Mouse (Mus musculus): ENCODE results near the gene Cox8b. TPM values are rescaled to one million over a fixed set of nuclear protein-coding genes. Genes with fewer than 3 reads are reported as not detected.

The Cox8b gene
- polyA plus RNA-seq, 1 experiment from 2014 or later: 4.8 TPM

Other genes with a start within 250 kb of the Cox8b start
- gene Olfr539, start 240.5 kb downstream of the Cox8b start, polyA plus RNA-seq (2015; fragmentation: Nextera tagmentation; extraction: Ambion mirVana): 0.01 TPM in 2 replicates
- gene Olfr45, start 218.5 kb downstream of the Cox8b start, polyA plus RNA-seq (2015; fragmentation: Nextera tagmentation; extraction: Ambion mirVana): not detected in 2 replicates
- not detected in 2 replicates for gene Olfr541, start 203.2 kb downstream of the Cox8b start, polyA plus RNA-seq (2015; fragmentation: Nextera tagmentation; extraction: Ambion mirVana)
- gene Cyp2e1, start 136.7 kb downstream of the Cox8b start, polyA plus RNA-seq (2015; fragmentation: Nextera tagmentation; extraction: Ambion mirVana): not detected in 2 replicates
- 0.47 and 0.73 TPM in 2 replicates for gene Syce1, start 112.6 kb downstream of the Cox8b start, polyA plus RNA-seq (2015; fragmentation: Nextera tagmentation; extraction: Ambion mirVana)
- gene Zfp941, start 78.3 kb downstream of the Cox8b start, polyA plus RNA-seq (2015; fragmentation: Nextera tagmentation; extraction: Ambion mirVana): 29.4 and 33.1 TPM in 2 replicates
- gene Urah, start 65.4 kb downstream of the Cox8b start, polyA plus RNA-seq (2015; fragmentation: Nextera tagmentation; extraction: Ambion mirVana): 0.23 and 0.46 TPM in 2 replicates
- not detected in 2 replicates for gene Scgb1c1, start 54.9 kb downstream of the Cox8b start, polyA plus RNA-seq (2015; fragmentation: Nextera tagmentation; extraction: Ambion mirVana)
- gene Odf3, start 52.6 kb downstream of the Cox8b start, polyA plus RNA-seq (2015; fragmentation: Nextera tagmentation; extraction: Ambion mirVana): not detected in 2 replicates
- gene Gm45785, start 44.1 kb downstream of the Cox8b start, polyA plus RNA-seq (2015; fragmentation: Nextera tagmentation; extraction: Ambion mirVana): not detected in 2 replicates
- 91.9 and 94.8 TPM in 2 replicates for gene Ric8a, start 43.5 kb downstream of the Cox8b start, polyA plus RNA-seq (2015; fragmentation: Nextera tagmentation; extraction: Ambion mirVana)
- 45.8 and 49.1 TPM in 2 replicates for gene Bet1l, start 42.9 kb downstream of the Cox8b start, polyA plus RNA-seq (2015; fragmentation: Nextera tagmentation; extraction: Ambion mirVana)
- 253 and 254 TPM in 2 replicates for gene Psmd13, start 18.5 kb downstream of the Cox8b start, polyA plus RNA-seq (2015; fragmentation: Nextera tagmentation; extraction: Ambion mirVana)
- gene Sirt3, start 18.1 kb downstream of the Cox8b start, polyA plus RNA-seq (2015; fragmentation: Nextera tagmentation; extraction: Ambion mirVana): 61.9 and 67.8 TPM in 2 replicates
- gene Nlrp6, start 20.5 kb upstream of the Cox8b start, polyA plus RNA-seq (2015; fragmentation: Nextera tagmentation; extraction: Ambion mirVana): 0.67 and 5.6 TPM in 2 replicates
- 6.3 and 10.2 TPM in 2 replicates for gene Pgghg, start 40.9 kb upstream of the Cox8b start, polyA plus RNA-seq (2015; fragmentation: Nextera tagmentation; extraction: Ambion mirVana)
- 3.0 and 4.5 TPM in 2 replicates for gene Ifitm5, start 49.8 kb upstream of the Cox8b start, polyA plus RNA-seq (2015; fragmentation: Nextera tagmentation; extraction: Ambion mirVana)
- not detected in 2 replicates for gene Gm45717, start 55.5 kb upstream of the Cox8b start, polyA plus RNA-seq (2015; fragmentation: Nextera tagmentation; extraction: Ambion mirVana)
- gene Ifitm2, start 55.5 kb upstream of the Cox8b start, polyA plus RNA-seq (2015; fragmentation: Nextera tagmentation; extraction: Ambion mirVana): 197 and 409 TPM in 2 replicates
- gene Ifitm1, start 66.8 kb upstream of the Cox8b start, polyA plus RNA-seq (2015; fragmentation: Nextera tagmentation; extraction: Ambion mirVana): 20.6 and 115 TPM in 2 replicates
- gene Ifitm3, start 110.3 kb upstream of the Cox8b start, polyA plus RNA-seq (2015; fragmentation: Nextera tagmentation; extraction: Ambion mirVana): 50.1 and 243 TPM in 2 replicates
- gene Ifitm6, start 117.5 kb upstream of the Cox8b start, polyA plus RNA-seq (2015; fragmentation: Nextera tagmentation; extraction: Ambion mirVana): 1.7 and 1.8 TPM in 2 replicates
- gene Gm17387, start 128.7 kb upstream of the Cox8b start, polyA plus RNA-seq (2015; fragmentation: Nextera tagmentation; extraction: Ambion mirVana): not detected in 2 replicates
- 39.3 and 51.2 TPM in 2 replicates for gene B4galnt4, start 160.7 kb upstream of the Cox8b start, polyA plus RNA-seq (2015; fragmentation: Nextera tagmentation; extraction: Ambion mirVana)
- gene Pkp3, start 177.8 kb upstream of the Cox8b start, polyA plus RNA-seq (2015; fragmentation: Nextera tagmentation; extraction: Ambion mirVana): 0.18 and 8.4 TPM in 2 replicates
- 3.3 and 7.8 TPM in 2 replicates for gene Sigirr, start 200.1 kb upstream of the Cox8b start, polyA plus RNA-seq (2015; fragmentation: Nextera tagmentation; extraction: Ambion mirVana)
- gene Ano9, start 217.4 kb upstream of the Cox8b start, polyA plus RNA-seq (2015; fragmentation: Nextera tagmentation; extraction: Ambion mirVana): 0.60 and 1.4 TPM in 2 replicates
- gene Ptdss2, start 221.9 kb upstream of the Cox8b start, polyA plus RNA-seq (2015; fragmentation: Nextera tagmentation; extraction: Ambion mirVana): 83.2 and 86.7 TPM in 2 replicates

Measured in neural tube, embryonic 15.5 days (tissue).